Mouse (Mus musculus) right cerebral cortex, postnatal 14 days (tissue): ENCODE results near the gene Atm.

Experiments
- DNase-seq: peaks from one replicate; pipeline ENCODE4 v3.0.0; 2022

Atm gene

DNA sequence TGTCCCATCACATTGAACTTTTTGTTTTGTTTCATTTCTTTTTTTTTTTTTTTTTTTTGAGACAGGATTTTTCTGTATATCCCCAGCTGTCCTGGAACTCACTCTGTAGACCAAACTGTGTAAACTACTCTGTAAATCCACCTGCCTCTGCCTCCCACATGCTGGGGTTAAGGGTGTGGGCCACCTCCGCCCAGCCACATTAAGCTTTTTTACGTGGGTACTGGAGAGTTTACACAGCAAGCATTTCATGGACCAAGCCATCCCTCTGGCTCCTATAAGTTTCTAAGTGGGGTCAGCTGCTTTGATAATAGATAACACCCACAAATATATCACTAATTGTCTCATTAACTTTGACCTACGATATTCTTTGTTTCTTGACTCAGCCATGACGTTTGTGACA, 128.0 kb downstream of the Atm start:
- DNase-seq: no peak

DNA sequence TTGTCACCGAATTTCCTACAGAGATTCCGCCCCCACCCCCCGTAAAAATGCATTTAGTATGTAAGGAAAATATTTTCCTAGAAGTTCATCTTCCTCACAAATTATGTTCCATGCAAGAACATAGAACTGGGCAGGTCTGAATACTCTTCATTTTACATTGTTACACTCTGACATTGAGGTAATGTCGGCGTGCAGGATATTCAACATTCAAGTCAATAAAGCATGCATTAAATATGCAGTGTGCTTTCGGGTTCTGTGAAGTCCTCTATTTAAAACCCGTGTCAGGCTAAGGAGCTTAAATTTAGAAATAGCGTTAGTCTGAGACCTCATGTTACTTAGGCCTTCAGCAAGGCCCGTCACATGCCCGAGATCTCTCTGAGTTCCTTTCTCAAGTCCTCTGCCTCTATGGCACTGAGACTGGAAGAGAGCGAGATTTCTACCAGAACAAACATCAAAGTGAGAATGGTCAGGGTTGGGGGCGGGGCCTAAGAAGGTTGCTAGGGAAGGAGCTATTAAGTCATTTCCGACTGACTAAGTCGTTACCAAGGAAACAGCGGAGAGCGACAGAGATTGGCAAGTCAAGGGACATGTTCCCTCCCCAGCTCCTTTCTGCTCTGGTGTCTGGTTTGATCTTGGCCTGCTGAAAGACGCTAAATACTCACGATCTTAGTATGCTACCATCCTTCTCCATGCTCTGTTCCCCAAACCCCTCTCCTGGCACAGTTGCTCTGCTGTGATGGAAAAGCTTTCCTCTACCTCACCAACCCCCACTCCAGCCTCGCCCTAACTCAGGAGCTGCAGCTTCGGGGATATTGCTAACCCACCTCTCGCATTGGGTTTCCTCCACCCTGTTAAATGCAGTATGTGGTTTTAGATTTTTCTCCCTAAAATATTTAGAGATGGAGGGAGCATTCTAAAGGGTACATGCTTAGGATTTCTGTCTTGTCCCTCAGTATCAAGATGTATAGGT, 131.5 kb downstream of the Atm start:
- peak; percentile 72 for DNase-seq

DNA sequence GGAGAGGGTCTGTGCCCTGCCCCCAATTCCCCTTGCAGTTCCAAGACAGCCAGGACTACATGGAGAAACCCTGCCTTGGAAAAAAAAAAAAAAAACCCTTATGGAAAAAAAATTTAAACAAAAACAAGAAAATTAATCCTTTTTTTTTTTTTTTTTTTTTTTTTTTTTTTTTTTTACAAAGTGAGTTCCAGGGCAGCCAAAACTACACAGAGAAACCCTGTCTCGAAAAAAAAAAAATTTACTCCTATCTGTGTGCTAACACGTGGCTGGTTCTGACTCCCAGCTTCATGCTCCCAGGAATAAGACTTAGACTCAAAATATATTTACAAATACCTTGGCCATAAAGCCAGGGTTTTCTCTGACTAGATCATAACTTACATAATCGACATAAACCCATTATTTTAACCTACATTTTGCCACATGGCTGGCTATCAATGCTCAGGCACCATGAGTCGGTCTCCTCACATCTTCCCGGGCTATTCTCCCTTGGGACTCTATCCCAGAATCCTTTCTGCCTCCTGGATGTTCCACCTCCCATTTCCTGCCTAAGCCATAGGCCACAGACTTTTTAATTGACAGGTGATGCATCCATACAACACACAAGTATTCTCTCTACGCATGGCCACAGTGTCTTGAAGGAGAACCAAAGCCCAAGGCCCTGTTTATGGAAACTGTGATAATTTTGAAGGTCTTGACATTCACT, 132.3 kb downstream of the Atm start:
- no peak for DNase-seq

DNA sequence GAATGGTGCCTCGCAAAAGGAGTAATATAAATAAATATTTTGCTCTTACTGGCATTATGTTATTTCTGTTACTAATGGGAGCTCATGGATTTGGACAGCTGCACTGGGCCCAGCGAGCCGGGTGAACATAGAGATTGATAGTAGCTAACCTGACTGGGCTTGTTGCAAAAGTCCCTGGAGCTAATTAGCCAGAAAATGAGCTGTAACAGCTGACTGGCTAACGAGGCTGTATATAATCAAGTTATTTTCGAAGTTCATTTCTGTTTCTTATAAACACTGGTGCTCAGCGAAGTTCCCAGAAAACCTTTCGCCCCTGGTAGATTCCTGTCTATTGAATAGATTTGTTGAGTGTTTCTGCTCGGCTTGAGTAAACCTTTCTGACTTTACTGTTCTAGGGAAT, 133.5 kb downstream of the Atm start:
- DNase-seq: no peak

DNA sequence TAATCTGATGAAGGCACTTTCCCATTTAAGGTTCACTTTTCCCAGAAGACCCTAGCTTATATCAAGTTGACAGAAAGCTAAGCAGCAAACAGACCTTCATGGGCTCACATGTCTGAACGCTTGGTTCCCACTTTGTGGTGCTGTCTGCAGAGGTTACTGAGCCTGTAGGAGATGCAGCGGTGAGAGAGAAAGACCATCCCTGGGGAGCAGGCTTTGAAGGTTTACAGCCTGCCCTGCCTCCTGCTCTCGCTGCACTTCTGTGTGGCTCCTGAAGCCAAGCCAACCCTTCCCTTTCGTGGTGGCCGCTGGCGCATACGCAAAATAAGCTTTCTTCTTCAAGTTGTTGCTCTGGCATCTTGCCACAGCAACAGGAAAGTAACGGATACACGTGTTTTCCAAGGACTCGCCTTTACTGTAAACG, 134.2 kb downstream of the Atm start, which contains the start of gene 4930550C14Rik:
TSS of gene 4930550C14Rik (plus strand) at position 35 of the 421 bp plus-strand sequence.
- peak; percentile 16 for DNase-seq

DNA sequence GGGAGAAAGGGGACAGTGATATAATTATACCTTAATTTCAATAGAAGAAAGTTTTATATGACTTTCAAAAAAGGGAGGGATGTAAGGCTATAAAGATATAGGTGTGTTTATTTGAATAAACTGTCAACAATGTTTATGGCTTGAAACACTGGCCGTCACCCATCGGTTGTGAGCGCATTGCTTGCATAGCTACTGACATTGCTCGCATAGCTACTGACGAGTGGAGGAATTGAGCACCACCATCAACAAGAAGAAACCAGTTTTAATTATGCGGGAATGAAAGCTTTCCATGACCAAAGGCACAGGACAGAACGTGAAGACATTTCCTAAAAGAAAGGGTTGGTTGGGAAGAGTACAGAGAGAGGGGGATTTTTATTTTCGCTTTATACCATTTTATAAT, 135.4 kb downstream of the Atm start:
- DNase-seq: no peak

DNA sequence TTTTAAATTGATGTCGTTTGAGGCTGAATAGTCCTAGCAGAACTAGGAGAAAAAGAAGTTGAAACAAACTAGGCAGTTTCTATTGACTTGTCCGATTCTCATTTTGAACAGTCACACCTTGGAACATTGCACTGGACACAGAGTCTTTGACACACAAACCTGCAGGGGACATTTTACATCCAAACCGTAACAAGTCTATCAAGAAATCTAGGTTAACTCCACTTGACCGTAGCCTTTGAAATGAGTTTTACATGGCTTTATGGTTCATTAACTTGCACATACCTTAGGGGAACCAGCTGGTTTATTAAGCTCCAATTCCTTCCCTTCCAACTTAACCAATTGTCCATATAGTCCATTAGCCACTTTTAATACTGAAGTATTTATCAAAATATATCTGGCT, 135.8 kb downstream of the Atm start:
- DNase-seq: no peak

DNA sequence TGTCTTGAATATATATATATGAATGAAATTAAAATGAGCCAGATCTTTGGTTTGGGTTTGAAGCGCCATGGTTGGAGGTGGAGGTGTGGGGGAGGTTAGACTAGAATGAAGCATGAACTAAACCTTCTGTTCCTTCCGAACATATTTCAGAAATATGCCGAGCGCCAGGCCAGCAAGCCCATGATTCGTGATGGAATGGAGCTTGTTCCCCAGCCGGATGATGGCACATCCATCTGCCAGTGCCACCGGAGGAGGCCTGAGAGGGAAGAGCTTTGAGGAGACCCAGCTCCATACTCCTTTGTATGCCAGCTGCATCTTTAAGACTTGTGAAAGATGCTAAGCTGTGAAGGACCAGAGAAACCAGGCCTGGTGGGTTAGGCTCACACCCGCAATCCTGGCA, 137.0 kb downstream of the Atm start:
- no peak for DNase-seq

DNA sequence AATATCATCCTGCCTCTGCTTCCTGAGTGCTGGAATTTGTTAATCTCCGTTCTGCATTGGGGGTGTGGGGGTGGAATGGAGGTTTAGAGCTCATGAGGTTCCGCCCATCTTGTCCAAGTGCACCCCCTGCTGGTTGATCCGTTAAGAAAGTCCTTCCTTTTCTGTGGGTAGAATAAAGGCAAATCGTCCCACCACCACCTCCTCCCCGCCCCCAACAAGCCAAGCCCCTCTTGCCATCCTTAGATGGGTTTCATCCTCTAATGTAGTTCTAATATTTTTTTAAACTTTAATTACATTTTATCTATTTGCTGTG, 138.2 kb downstream of the Atm start:
- DNase-seq: peak; percentile 78

DNA sequence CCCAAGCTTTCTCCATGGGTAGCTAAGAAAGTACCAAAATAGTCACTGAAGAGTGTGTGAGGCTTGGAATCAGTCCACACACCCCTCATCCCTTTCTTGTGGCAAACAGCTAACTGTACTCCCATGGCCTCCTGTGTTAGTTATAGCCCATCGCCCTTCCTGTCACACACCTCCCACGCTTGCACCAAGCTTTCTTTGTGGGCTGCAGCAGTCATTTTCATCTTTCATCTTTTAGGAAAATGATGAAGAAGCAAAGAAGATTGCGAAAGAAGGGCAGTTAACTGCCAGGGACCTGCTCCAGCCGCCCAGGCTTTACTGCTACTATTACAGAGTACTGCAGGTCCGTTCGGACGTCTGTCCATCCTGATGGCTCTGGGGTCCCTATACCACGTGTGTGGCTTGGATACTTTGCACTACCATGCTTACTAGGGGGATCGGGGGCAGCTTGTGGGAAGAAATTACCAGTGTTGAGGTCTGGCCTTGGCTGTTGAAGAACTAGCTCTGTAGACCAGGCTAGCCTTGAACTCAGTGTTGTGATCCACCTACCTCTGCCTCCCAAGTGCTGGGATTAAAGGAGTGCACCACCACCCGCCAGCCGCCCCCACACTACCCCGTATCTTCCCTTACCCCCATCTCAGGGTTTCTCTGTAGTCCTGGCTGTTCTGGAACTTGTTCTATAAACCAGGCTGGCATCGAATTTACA, 138.7 kb downstream of the Atm start:
- DNase-seq: no peak

DNA sequence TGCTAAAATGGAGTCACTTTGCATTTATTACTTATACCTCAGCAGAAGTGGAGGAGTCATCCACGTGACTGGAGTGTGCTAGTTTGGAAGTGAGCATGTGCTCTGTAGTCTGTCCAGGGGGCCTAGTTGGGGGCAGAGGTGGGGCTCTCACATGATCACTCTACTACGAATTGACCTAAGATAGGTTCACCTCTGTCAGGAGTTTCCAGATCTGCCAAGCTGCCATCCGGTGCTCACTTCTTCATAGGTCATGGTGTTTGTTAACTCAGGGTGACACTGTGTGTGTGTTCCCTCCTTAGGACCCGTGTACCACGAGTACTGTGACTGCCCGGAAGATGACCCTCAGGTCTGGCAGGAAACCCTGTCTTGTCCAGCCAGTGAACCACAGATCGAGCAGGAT, 146.4 kb downstream of the Atm start:
- DNase-seq: no peak
